Mouse (Mus musculus): ENCODE data around the gene Per1.

GRCm38 (mm10) chr11:69077316-69077715 is 17.7 kb upstream of the Per1 start:
- TF ChIP-seq CTCF (IDR thresholded peaks at IDR 0.05; ENCODE audit: low read depth, low read length), result no peak
- TF ChIP-seq GATA1 (IDR thresholded peaks at IDR 0.05; ENCODE audit: borderline replicate concordance, low read length), result no peak
- TF ChIP-seq TAL1 (conservative IDR thresholded peaks at IDR 0.05; ENCODE audit: low read depth, low read length), result no peak
